Mouse (Mus musculus) bone marrow, adult 2 months (tissue): ENCODE data around the gene Ndufab1.

Experiments used
- CTCF ChIP-seq: fragments of 200-500 bp; IDR thresholded peaks from 2 replicates; pipeline ENCODE4 v1.5.1; 2011; ENCODE audit warnings: low read length, control low read depth; ENCODE audit not compliant: control insufficient read depth, insufficient read depth
- POLR2A ChIP-seq: fragments of 200-500 bp; IDR thresholded peaks from 2 replicates; pipeline ENCODE4 v1.6.1; 2011; ENCODE audit warnings: low read depth, mild to moderate bottlenecking, control low read depth, low read length, borderline replicate concordance; ENCODE audit not compliant: control insufficient read depth

GRCm38 (mm10) chr7:122137071-122137470, 35.4 kb upstream of the Ndufab1 start:
- TF ChIP-seq CTCF (no peak), POLR2A (no peak)
